Mouse (Mus musculus) CD4-positive, CD25-positive, alpha-beta regulatory T cell, adult 2 months (primary cell): ENCODE results near the gene Susd4.

ENCODE experiments used
- DNase-seq: peaks from one replicate; pipeline ENCODE4 v3.0.0-alpha.2; 2012; ENCODE audit warnings: low read depth, low spot score

Gene Susd4

DNA sequence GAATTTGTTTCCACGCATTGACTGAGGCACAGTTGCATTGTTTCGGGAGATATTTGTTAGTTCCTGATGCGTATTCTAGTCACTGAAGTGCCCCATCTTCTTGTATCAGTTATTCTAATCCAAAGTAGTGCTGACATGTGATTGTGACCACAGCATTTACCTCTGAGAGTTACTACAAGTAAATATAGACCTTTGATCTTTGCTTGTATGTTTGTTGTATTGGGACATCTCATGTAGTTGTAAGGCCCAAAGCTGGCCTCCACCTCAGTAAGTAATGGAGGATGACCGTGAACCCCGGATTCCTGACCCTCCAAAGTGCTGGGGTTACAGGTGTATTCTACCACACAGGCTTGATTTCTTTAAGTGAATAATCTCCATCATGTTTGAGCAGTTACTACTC, 152.5 kb downstream of the Susd4 start:
- no peak for DNase-seq

DNA sequence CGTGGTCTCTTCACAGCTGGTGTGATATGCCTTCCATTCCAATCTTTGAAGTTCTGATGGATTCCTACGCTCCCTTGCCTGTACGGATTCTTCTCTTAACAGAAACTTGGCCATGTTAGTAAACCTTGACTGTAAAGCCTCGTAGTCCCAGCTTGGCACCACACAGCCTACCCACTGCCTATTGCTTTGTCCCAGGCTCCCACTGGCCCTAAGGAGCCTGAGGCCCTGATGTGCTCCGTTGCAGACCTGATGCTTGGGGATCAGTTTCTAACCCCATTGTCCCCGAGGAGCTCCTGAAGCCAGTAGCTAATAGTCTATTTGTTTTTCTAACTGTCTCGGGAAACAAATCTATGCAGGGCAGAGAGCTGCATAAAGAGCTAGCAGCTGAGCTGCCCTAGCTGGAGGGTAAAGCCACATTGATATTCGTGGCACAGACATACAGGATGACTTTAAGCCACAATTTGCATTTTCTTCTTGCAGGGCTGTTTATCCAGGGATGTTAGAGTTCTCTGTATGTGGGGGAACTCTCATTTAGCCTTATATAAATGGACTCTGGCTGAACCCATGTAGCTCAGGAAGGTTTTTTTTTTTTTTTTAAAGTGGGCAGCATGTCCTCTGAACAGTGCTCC, 155.2 kb downstream of the Susd4 start:
- DNase-seq: no peak

DNA sequence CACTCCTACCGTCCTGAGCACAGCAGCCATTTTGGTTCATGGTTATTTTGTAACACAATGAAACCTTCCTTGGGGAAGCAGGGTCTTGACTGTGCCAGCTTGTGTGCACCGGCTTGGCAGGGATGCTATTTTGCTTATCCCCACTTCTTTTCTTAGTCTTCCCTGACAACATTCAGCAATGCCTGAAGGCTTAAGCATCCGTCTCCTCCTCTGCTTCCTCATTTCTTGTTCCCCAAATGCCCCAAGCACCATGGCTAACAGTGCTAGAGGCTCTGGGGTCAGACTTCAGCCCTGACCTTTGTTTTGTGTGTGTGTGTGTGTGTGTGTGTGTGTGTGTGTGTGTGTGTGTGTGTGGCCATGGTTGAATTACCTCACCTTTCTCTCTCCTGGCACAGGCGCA, 159.2 kb downstream of the Susd4 start:
- DNase-seq: no peak

DNA sequence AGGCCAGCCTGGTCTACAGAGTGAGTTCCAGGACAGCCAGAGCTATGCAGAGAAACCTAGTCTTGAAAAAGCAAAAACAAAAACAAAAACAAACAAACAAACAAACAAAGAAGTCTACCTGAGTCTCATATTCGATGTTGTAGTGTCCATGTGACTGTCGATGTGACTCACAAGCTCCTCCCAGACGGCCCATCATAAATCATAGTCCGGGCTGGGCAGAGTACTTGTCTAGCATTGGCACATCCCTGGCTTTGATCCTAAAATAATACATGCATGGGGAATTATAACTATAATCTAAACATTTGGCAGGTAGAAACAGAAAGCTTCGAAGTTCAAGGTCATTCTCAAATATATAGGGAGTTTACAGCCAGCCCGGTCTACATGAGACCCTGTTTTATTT, 162.8 kb downstream of the Susd4 start:
- no peak for DNase-seq

DNA sequence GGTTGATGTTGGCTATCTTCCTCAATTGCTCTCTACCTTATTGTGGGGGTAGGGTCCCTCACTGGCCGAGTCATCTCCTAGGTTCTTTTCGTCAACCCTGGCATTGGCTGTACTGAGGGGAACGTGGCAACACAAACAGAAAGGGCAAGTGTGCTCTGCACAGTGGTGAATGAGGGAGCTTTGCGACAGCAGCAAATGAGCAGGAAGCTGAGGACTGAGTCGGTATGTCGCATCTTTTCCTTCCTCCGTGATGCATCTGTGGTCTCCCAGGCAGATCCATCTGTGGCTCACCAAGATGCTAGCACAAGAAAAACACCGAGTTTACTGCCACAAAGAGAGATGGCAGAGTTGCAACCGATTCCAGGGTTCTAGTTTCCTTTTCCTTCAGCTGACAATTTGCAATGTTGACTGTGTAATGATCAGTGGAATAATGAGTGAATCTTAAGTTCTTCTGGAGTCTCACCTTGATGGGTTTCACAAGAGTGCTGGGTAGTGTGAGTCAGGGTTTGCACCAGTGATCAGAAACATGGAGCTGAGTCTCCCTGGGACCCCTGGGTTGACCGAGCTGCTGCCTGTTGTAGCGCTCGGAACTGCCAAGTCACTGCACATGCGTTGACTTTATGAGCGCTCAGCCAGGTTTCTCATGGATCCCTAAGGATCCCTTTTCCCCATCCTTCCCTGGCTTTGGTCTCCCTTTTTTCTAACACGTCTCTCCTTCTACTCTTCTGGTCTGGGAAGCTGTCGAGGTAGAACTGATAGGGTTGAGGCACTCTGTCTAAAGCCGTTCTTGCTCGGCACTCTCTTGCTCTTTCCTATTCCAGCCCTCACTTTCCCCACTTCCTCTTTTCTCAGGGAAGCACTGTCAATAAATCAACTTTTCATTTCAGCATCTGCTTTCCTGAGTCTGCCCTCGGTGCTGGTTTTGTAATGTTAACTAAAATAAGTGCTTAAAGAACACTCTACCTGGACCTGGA, 164.5 kb downstream of the Susd4 start:
- peak; percentile 6 for DNase-seq

DNA sequence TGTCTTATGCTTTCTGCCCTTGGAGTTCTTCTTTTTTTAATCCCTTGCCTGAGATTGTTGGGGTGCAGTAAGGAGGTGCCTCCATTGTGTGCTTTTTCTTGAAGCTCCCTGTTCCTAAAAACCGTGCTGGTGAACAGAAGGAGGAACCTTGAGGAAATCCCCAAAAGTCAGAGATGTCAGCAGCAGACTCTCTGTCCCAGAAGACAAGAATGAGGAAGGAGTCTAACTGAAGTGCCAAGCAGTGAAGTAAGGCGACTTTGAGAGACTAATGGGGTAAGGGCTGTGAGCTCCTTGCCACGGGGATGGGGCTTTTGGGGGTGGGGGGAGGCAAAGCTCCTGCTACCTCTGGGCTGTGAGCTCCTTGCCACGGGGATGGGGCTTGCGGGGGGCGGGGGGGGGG, 171.8 kb downstream of the Susd4 start:
- DNase-seq: no peak

DNA sequence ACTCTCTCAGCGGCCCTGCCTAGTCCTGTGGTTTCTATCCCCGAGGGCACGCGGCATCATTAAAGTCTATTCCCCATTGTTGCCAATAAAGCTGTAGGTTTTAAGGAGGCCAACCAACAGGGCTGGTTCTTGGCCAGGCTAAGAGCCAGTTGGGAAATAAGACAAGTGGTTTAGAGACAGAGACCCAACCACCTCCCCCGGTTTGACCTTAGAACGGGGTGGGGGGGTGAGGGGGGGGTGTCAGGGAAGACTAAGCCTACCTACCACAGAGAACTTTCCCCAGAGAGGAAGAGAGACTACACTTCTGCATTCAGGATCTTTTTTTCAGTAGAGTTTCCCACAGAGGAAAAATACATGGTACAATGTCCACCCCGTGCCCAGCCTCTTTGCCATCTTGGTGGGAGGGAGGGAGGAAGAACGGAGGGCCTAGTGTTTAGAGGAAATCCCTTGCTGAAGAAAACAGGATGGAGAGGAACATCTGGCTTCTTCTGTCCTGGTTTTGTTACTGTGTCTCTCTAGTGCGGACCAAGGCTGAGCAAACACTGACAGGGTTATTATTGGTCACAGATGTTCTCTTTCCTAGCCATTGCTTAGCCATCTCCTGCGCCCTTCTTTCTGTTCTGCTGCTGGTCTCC, 173.9 kb downstream of the Susd4 start:
- DNase-seq: no peak

DNA sequence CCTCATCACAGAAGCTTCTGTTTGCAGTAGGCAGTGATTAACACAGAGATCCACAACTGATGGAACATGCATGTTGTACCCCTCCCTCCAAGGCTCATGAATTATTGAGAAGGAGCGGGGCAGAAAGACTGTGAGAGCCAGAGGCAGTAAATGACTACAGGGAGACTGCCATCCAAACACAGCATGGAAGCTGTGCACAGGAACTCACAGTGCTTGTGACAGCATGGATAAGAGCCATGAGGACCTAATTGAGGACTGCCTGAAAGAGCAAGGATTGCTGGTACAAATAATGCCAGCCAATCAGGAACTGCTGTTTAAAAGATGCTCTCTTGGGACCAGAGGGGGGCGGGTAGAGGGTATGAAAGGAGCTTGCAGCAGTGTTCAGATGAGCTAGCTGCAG, 178.3 kb downstream of the Susd4 start:
- DNase-seq: no peak

DNA sequence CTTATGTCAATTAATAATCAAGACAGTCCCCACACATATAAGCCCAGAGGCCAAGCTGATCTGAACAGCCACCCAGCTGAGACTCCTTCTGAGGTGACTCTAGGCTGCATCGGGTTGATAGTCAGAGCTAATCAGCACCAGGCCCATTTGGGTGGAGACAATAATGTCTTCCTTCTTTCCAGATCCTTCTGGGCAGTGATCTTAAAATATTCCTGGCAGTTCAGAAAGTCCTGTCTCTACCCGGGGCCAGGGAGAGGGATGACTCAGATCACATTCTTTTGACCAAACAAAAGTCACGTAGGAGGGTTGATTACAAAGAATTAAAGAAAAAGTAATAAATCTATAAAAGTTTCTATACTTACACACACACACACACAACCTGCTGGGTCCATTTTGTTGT, 180.3 kb downstream of the Susd4 start:
- no peak for DNase-seq

DNA sequence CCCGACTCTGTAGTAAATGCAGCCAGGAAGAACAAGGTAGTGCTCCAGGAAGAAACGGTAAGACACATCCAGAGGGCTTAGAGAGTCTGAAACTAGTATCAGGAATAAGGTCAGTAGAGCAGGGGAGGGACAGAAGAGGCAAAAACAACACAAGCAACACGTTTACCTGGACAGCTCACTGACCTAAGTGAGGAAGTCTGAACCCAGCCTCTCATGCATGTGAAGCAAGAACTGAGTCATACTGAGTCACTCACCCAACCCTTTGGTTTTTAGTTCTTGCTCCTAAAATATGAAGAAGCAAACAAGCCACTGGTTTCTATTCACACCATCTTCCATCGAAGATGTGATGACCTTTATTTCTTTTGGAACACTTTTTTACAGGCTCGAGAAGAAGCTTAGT, 181.0 kb downstream of the Susd4 start:
- DNase-seq: no peak

DNA sequence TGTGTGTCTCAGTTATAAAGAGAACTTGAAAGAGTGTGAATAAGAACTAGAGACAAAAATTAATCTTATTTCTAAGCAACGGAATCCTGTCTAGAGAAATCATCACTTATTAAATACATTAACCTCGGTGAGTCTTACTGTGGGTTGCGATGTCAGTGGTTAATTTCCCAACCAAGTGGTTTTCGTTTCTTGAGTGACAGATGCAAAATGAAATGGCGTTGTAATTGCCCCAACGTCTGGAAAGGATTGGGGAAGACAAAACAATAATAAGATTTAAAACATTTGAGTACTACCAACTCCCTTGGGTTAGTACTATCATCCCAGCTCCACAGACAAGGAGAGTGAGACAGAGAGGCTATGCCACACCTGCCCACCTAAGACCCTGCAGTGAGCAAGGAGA, 181.9 kb downstream of the Susd4 start:
- no peak for DNase-seq
